Mouse (Mus musculus) thymus, adult 2 months (tissue): ENCODE results near the gene Sbk1.

ENCODE experiments used
- CTCF ChIP-seq: fragments of 200-500 bp; IDR thresholded peaks from 2 replicates; pipeline ENCODE4 v1.5.1; 2012; ENCODE audit warnings: mild to moderate bottlenecking, control low read depth, low read length, moderate library complexity, borderline replicate concordance; ENCODE audit not compliant: control insufficient read depth, poor library complexity, insufficient read depth; ENCODE audit errors: extremely low read depth
- POLR2A ChIP-seq: fragments of 200-500 bp; IDR thresholded peaks from 2 replicates; pipeline ENCODE4 v1.6.1; 2012; ENCODE audit warnings: mild to moderate bottlenecking, low read length, control low read depth, moderate library complexity; ENCODE audit not compliant: control insufficient read depth, poor library complexity, insufficient read depth; ENCODE audit errors: extremely low read depth

DNA sequence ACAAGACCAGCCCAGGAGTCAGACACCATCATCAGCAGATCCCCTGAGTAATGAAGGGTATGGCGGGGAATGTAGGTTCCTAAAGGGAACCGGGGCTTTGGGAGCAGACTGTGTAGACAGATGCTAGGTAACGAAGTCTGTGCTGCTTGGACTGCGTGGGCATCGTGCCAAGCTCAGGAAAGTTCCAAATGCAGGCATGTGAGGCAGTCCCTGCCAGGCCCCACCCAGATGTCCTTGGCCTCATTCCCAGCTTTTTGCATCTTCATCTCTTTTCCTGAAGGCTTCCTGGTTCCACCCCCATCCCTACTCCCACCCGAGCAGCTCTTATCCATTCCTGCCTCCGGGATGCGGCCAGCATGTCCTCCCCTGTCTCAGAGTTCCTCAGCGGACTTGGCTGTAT lies 6.5 kb upstream of the Sbk1 start:
- no peak for TF ChIP-seq CTCF
- no peak for TF ChIP-seq POLR2A
